Mouse (Mus musculus) heart, postnatal 25 days (tissue): ENCODE measurements around the gene Sec61a2. TPM values are rescaled to one million over a fixed set of nuclear protein-coding genes. Genes with fewer than 3 reads are reported as not detected.

Experiments used
- total RNA-seq, 2 experiments: library from RNA; stranded (reverse); gene quantifications; 2 replicates each; pipeline ENCODE4 v1.2.3; 2021

Sec61a2 gene
- total RNA-seq, 2 experiments from 2014 or later = 13.9 to 14.1 TPM

Other genes with a start within 250 kb of the Sec61a2 start
- gene Camk1d, start 180.9 kb downstream of the Sec61a2 start, total RNA-seq = 1 to 10 TPM; 4.6 to 5.3 TPM
- gene Nudt5, start 50.4 kb downstream of the Sec61a2 start, total RNA-seq = 10 to 100 TPM; 13.7 to 15.7 TPM
- 10 to 100 TPM; 71.7 to 74.0 TPM for gene Cdc123, start 50.3 kb downstream of the Sec61a2 start, total RNA-seq
- gene Gm13199, start 32.5 kb downstream of the Sec61a2 start, total RNA-seq = not detected
- 1 to 10 TPM; 5.1 to 5.5 TPM for gene Dhtkd1, start 47.4 kb upstream of the Sec61a2 start, total RNA-seq
- gene Upf2, start 56.0 kb upstream of the Sec61a2 start, total RNA-seq = 10 to 100 TPM; 12.9 to 14.3 TPM
- 10 to 100 TPM; 12.6 to 16.0 TPM for gene Proser2, start 234.8 kb upstream of the Sec61a2 start, total RNA-seq